Mouse (Mus musculus) CH12.LX (cell line): Measurements from ENCODE around the gene Khnyn.

Source experiments
- CHD2 ChIP-seq: IDR thresholded peaks from 2 replicates; pipeline ENCODE4 v1.6.1; 2011; ENCODE audit warnings: low read length, improper control_type of control experiment
- CTCF ChIP-seq, 2 experiments: IDR thresholded peaks in 1 of 2; conservative IDR thresholded peaks in 1 of 2; 2 replicates each; pipeline ENCODE4 v1.5.1; 2011 to 2012; ENCODE audit warnings: low read depth in 2 of 2, low read length in 2 of 2, improper control_type of control experiment in 1 of 2, inconsistent platforms in 1 of 2, mild to moderate bottlenecking in 1 of 2, moderate library complexity in 1 of 2
- MAX ChIP-seq: IDR thresholded peaks from 2 replicates; pipeline ENCODE4 v1.6.1; 2011; ENCODE audit warnings: low read length, improper control_type of control experiment

GRCm38 (mm10) chr14:55840853-55841366 lies 43.8 kb upstream of the Khnyn start:
- no peak for TF ChIP-seq MAX
- no peak for TF ChIP-seq CHD2
- TF ChIP-seq CTCF (conservative IDR thresholded peaks at IDR 0.05 in 1 of 2, IDR thresholded peaks at IDR 0.05 in 1 of 2; ENCODE audit: low read depth in 2 of 2, low read length in 2 of 2) = no peak
